Mouse (Mus musculus) stomach, postnatal 0 days (tissue): ENCODE measurements at regions not wholly inside any gene's neighbourhood (a gene's known extent, or its start where the extent isn't known, plus 50 kb on each side); places are given as distances from the start of the nearest gene placed in this dataset.

Experiments
- CTCF ChIP-seq: IDR thresholded peaks from 2 replicates; pipeline ENCODE4 v1.5.1; 2016; ENCODE audit warnings: antibody characterized with exemption, low read depth, mild to moderate bottlenecking, moderate library complexity
- EP300 ChIP-seq: optimal IDR thresholded peaks from 2 replicates; pipeline ENCODE3; 2016; ENCODE audit warnings: antibody characterized with exemption

DNA sequence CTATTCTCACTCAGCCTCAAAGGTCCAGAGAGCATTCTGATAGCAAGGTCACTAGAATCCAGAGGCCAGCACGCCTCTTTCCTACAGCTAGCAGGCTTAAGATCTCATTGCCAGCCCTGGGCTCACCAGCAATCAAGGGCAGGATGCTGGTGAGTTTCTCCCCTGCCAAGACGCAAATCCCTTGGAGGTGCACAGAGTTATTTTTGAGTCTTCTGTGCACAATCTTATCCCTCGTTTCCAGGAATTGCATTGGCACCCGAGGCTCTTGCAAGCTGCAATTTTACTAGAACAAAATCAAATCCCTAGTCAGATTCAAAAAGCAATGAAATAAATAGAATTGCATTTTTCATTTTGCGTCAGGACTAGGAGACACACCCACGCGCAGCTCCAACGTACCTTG, 205.2 kb upstream of the Nlrp1b start:
- TF ChIP-seq CTCF (no peak), EP300 (no peak)
